Mouse (Mus musculus) thymus, adult 2 months (tissue): ENCODE measurements around the gene Pla2g1b.

Source experiments
- CTCF ChIP-seq: fragments of 200-500 bp; IDR thresholded peaks from 2 replicates; pipeline ENCODE4 v1.5.1; 2012; ENCODE audit warnings: mild to moderate bottlenecking, control low read depth, low read length, moderate library complexity, borderline replicate concordance; ENCODE audit not compliant: control insufficient read depth, poor library complexity, insufficient read depth; ENCODE audit errors: extremely low read depth
- POLR2A ChIP-seq: fragments of 200-500 bp; IDR thresholded peaks from 2 replicates; pipeline ENCODE4 v1.6.1; 2012; ENCODE audit warnings: mild to moderate bottlenecking, low read length, control low read depth, moderate library complexity; ENCODE audit not compliant: control insufficient read depth, poor library complexity, insufficient read depth; ENCODE audit errors: extremely low read depth

GRCm38 (mm10) chr5:115480101-115480500, 14.0 kb downstream of the Pla2g1b start:
- no peak for TF ChIP-seq CTCF
- no peak for TF ChIP-seq POLR2A
